In genomic region chr11:108157074-108157473, GRCm38 (mm10) we compare ENCODE assay signal across 21 mouse cellular contexts.
"Had no signal": no experiment of that assay in that cellular context is flagged by ENCODE, and none has a peak within 500 bp of the region (broad histone marks: within the 10 kb centered on the region; RNA-seq: fewer than 3 reads in every experiment).

No protein-coding gene starts in this region.

- H3K9me3 ChIP-seq: lung, embryonic 15.5 days; midbrain, embryonic 15.5 days; stomach, embryonic 15.5 days had no signal

- H3K4me3 ChIP-seq: lung, embryonic 15.5 days; megakaryocyte, embryonic 14.5 days; midbrain, embryonic 13.5 days; midbrain, embryonic 15.5 days; neural tube, embryonic 12.5 days; stomach, embryonic 15.5 days had no signal

- H3K27ac ChIP-seq: lung, embryonic 15.5 days; macrophage; midbrain, embryonic 13.5 days; midbrain, embryonic 15.5 days; neural tube, embryonic 12.5 days; stomach, embryonic 15.5 days; stomach, postnatal 0 days had no signal

- H3K9ac ChIP-seq: liver, postnatal 0 days; lung, embryonic 15.5 days; midbrain, embryonic 13.5 days; midbrain, embryonic 15.5 days; neural tube, embryonic 12.5 days; stomach, embryonic 15.5 days had no signal

- H3K27me3 ChIP-seq: lung, embryonic 15.5 days; megakaryocyte, embryonic 14.5 days; midbrain, embryonic 13.5 days; midbrain, embryonic 15.5 days; neural tube, embryonic 12.5 days; stomach, embryonic 15.5 days had no signal

- H3K36me3 ChIP-seq: lung, embryonic 15.5 days; midbrain, embryonic 13.5 days; midbrain, embryonic 15.5 days; neural tube, embryonic 12.5 days; stomach, embryonic 15.5 days had no signal

- H3K4me2 ChIP-seq: lung, embryonic 15.5 days; midbrain, embryonic 11.5 days; midbrain, embryonic 13.5 days; midbrain, embryonic 15.5 days; neural tube, embryonic 12.5 days; stomach, embryonic 15.5 days had no signal

- DNase-seq: liver, postnatal 0 days; lung, adult 2 months; lung, postnatal 14 days; lung, postnatal 36 days; retina, postnatal 1 day; right cerebral cortex, adult 18-20 months; right cerebral cortex, postnatal 25 days; right cerebral cortex, postnatal 4 days; thymus, adult 2 months; thymus, postnatal 25 days; thymus, postnatal 4 days had no signal

- H3K4me1 ChIP-seq: stomach, embryonic 15.5 days had no signal

- ATAC-seq: liver, postnatal 0 days; lung, postnatal 0 days; midbrain, embryonic 13.5 days; midbrain, embryonic 15.5 days had no signal
